Comparison of ENCODE assay signal across 8 mouse cellular contexts in genomic region chr9:107542721-107543120, GRCm38 (mm10). TPM values are rescaled to one million over a fixed set of nuclear protein-coding genes. Genes with fewer than 3 reads are reported as not detected.
DNase-seq lines count a peak whose midpoint lies in the region; ATAC-seq lines count a peak whose summit lies in the region.

No protein-coding gene starts in this region.

- ATAC-seq in forebrain, embryonic 16.5 days, result no peak
- no peak for ATAC-seq in liver, embryonic 15.5 days (ENCODE audit: insufficient read depth)

- H3K9ac ChIP-seq in forebrain, embryonic 16.5 days (replicated peaks; ENCODE audit: low read depth, low read length), result peak overlapping the region; percentile 69; the same call in 1 of the 2 replicates
- H3K9ac ChIP-seq in liver, embryonic 15.5 days, result peak overlapping the region; percentile 65

- 46% methylated on average over 8 of the region's 8 CpGs for WGBS in heart, embryonic 10.5 days
- 54% methylated on average over 8 of the region's 8 CpGs for WGBS in forebrain, embryonic 16.5 days
- WGBS in liver, embryonic 15.5 days (ENCODE audit: insufficient replicate concordance), result 48% methylated on average over 8 of the region's 8 CpGs

- DNase-seq in heart, embryonic 10.5 days (ENCODE audit: low spot score), result no peak
- DNase-seq in heart, postnatal 4 days, result no peak
- peak; percentile 44 for DNase-seq in ES-CJ7 (ENCODE audit: low read depth, low spot score)
- no peak for DNase-seq in adrenal gland, adult 18-20 months (ENCODE audit: low spot score in 2 of 2)
- no peak for DNase-seq in ovary, adult 18-20 months (ENCODE audit: low spot score)
- no peak for DNase-seq in layer of hippocampus, postnatal 36 days

- H3K36me3 ChIP-seq in heart, embryonic 10.5 days, result peaks cover 48% of the 10 kb centered on the region
- peaks cover 26% of the 10 kb centered on the region for H3K36me3 ChIP-seq in forebrain, embryonic 16.5 days (ENCODE audit: control insufficient read depth, insufficient read depth)
- H3K36me3 ChIP-seq in liver, embryonic 15.5 days (replicated peaks), result peaks cover 43% of the 10 kb centered on the region

- peak overlapping the region; percentile 78 for H3K4me3 ChIP-seq in heart, embryonic 10.5 days
- H3K4me3 ChIP-seq in forebrain, embryonic 16.5 days (replicated peaks; ENCODE audit: low read length), result peak overlapping the region; percentile 71
- peak overlapping the region; percentile 81 for H3K4me3 ChIP-seq in liver, embryonic 15.5 days (replicated peaks)

- peaks cover 46% of the 10 kb centered on the region for H3K4me1 ChIP-seq in heart, embryonic 10.5 days
- H3K4me1 ChIP-seq in forebrain, embryonic 16.5 days (replicated peaks; ENCODE audit: control insufficient read depth, insufficient read depth, low read length), result peaks cover 54% of the 10 kb centered on the region
- peaks cover 51% of the 10 kb centered on the region for H3K4me1 ChIP-seq in liver, embryonic 15.5 days (replicated peaks)

- peak overlapping the region; percentile 86 for H3K27ac ChIP-seq in heart, embryonic 10.5 days
- no peak overlapping the region for H3K27ac ChIP-seq in forebrain, embryonic 16.5 days (ENCODE audit: low read length)
- H3K27ac ChIP-seq in liver, embryonic 15.5 days (replicated peaks), result peak overlapping the region; percentile 86; the same call in 1 of the 2 replicates

- peak overlapping the region; percentile 94 for H3K4me2 ChIP-seq in forebrain, embryonic 16.5 days (ENCODE audit: low read length)
- H3K4me2 ChIP-seq in liver, embryonic 15.5 days, result peak overlapping the region; percentile 93

- no peaks in the 10 kb centered on the region for H3K9me3 ChIP-seq in heart, embryonic 10.5 days
- H3K9me3 ChIP-seq in forebrain, embryonic 16.5 days (ENCODE audit: control insufficient read depth, low read length), result no peaks in the 10 kb centered on the region
- H3K9me3 ChIP-seq in liver, embryonic 15.5 days (replicated peaks), result no peaks in the 10 kb centered on the region

- peaks cover 5% of the 10 kb centered on the region; the same call in 1 of the 2 replicates for H3K27me3 ChIP-seq in heart, embryonic 10.5 days (ENCODE audit: insufficient read depth, poor library complexity, severe bottlenecking)
- H3K27me3 ChIP-seq in forebrain, embryonic 16.5 days (replicated peaks; ENCODE audit: control insufficient read depth, insufficient read depth, low read length), result no peaks in the 10 kb centered on the region
- H3K27me3 ChIP-seq in liver, embryonic 15.5 days, result no peaks in the 10 kb centered on the region; the same call in 1 of the 2 replicates

RNA-seq across cellular contexts. Expression of gene Nprl2, which starts 0.7 kb away (rescaled TPM):
- polyA plus RNA-seq in heart, embryonic 10.5 days (2016; fragmentation: Nextera tagmentation; extraction: Ambion mirVana), result 28.3 and 33.1 TPM in 2 replicates
- total RNA-seq in heart, postnatal 4 days (2021), result 10 to 100 TPM; 12.0 TPM
- 88.4 and 89.8 TPM in 2 replicates for polyA plus RNA-seq in forebrain, embryonic 16.5 days (2015; fragmentation: Nextera tagmentation; extraction: Ambion mirVana)
- polyA plus RNA-seq in liver, embryonic 15.5 days (2015; fragmentation: Nextera tagmentation; extraction: Ambion mirVana), result 11.2 and 13.2 TPM in 2 replicates
- total RNA-seq in adrenal gland, adult 18-20 months (2021), result 10 to 100 TPM; 25.8 to 30.9 TPM
- total RNA-seq in layer of hippocampus, postnatal 36 days (2021), result 10 to 100 TPM; 39.7 to 47.9 TPM

RNA-seq across cellular contexts. Expression of gene Cyb561d2, which starts 0.7 kb away (rescaled TPM):
- polyA plus RNA-seq in heart, embryonic 10.5 days (2016; fragmentation: Nextera tagmentation; extraction: Ambion mirVana), result 24.1 and 24.5 TPM in 2 replicates
- 1 to 10 TPM; 6.6 to 7.2 TPM for total RNA-seq in heart, postnatal 4 days (2021)
- polyA plus RNA-seq in forebrain, embryonic 16.5 days (2015; fragmentation: Nextera tagmentation; extraction: Ambion mirVana), result 35.7 and 38.5 TPM in 2 replicates
- 13.1 and 13.2 TPM in 2 replicates for polyA plus RNA-seq in liver, embryonic 15.5 days (2015; fragmentation: Nextera tagmentation; extraction: Ambion mirVana)
- 10 to 100 TPM; 12.8 to 20.2 TPM for total RNA-seq in adrenal gland, adult 18-20 months (2021)
- total RNA-seq in layer of hippocampus, postnatal 36 days (2021), result 10 to 100 TPM; 15.1 to 18.2 TPM

RNA-seq across cellular contexts. Expression of gene Zmynd10, which starts 4.4 kb away (rescaled TPM):
- 0.17 TPM in 1 of 2 replicates, not detected in the other for polyA plus RNA-seq in heart, embryonic 10.5 days (2016; fragmentation: Nextera tagmentation; extraction: Ambion mirVana)
- total RNA-seq in heart, postnatal 4 days (2021), result under 1 TPM; 0.26 to 0.32 TPM
- polyA plus RNA-seq in forebrain, embryonic 16.5 days (2015; fragmentation: Nextera tagmentation; extraction: Ambion mirVana), result 2.2 and 3.2 TPM in 2 replicates
- 0.64 and 1.0 TPM in 2 replicates for polyA plus RNA-seq in liver, embryonic 15.5 days (2015; fragmentation: Nextera tagmentation; extraction: Ambion mirVana)
- total RNA-seq in adrenal gland, adult 18-20 months (2021), result 1 to 10 TPM; 1.0 to 1.1 TPM
- 1 to 10 TPM; 3.4 to 4.3 TPM for total RNA-seq in layer of hippocampus, postnatal 36 days (2021)

RNA-seq across cellular contexts. Expression of gene Rassf1, which starts 8.6 kb away (rescaled TPM):
- 50.5 and 51.7 TPM in 2 replicates for polyA plus RNA-seq in heart, embryonic 10.5 days (2016; fragmentation: Nextera tagmentation; extraction: Ambion mirVana)
- 10 to 100 TPM; 38.8 to 39.4 TPM for total RNA-seq in heart, postnatal 4 days (2021)
- 43.4 and 45.4 TPM in 2 replicates for polyA plus RNA-seq in forebrain, embryonic 16.5 days (2015; fragmentation: Nextera tagmentation; extraction: Ambion mirVana)
- 15.8 and 18.7 TPM in 2 replicates for polyA plus RNA-seq in liver, embryonic 15.5 days (2015; fragmentation: Nextera tagmentation; extraction: Ambion mirVana)
- 10 to 100 TPM; 16.4 to 24.2 TPM for total RNA-seq in adrenal gland, adult 18-20 months (2021)
- 10 to 100 TPM; 15.8 TPM for total RNA-seq in layer of hippocampus, postnatal 36 days (2021)

RNA-seq across cellular contexts. Expression of gene Tmem115, which starts 9.0 kb away (rescaled TPM):
- polyA plus RNA-seq in heart, embryonic 10.5 days (2016; fragmentation: Nextera tagmentation; extraction: Ambion mirVana), result 42.7 and 46.8 TPM in 2 replicates
- 10 to 100 TPM; 22.1 to 22.8 TPM for total RNA-seq in heart, postnatal 4 days (2021)
- polyA plus RNA-seq in forebrain, embryonic 16.5 days (2015; fragmentation: Nextera tagmentation; extraction: Ambion mirVana), result 41.9 and 44.5 TPM in 2 replicates
- polyA plus RNA-seq in liver, embryonic 15.5 days (2015; fragmentation: Nextera tagmentation; extraction: Ambion mirVana), result 15.2 and 15.9 TPM in 2 replicates
- 10 to 100 TPM; 40.0 to 49.5 TPM for total RNA-seq in adrenal gland, adult 18-20 months (2021)
- 10 to 100 TPM; 34.6 to 35.0 TPM for total RNA-seq in layer of hippocampus, postnatal 36 days (2021)
